8 mouse cellular contexts compared by ENCODE assay signal in genomic region chr4:46305436-46305835, GRCm38 (mm10). TPM values are rescaled to one million over a fixed set of nuclear protein-coding genes. Genes with fewer than 3 reads are reported as not detected.
DNase-seq lines count a peak whose midpoint lies in the region; ATAC-seq and TF ChIP-seq lines count a peak whose summit lies in the region.

No protein-coding gene starts in this region.

- peaks cover 58% of the 10 kb centered on the region for H3K27me3 ChIP-seq in megakaryocyte, embryonic 14.5 days (replicated peaks)
- no peaks in the 10 kb centered on the region; the same call in 1 of the 2 replicates for H3K27me3 ChIP-seq in hindbrain, embryonic 16.5 days (replicated peaks; ENCODE audit: control insufficient read depth, insufficient read depth, low read length)
- H3K27me3 ChIP-seq in myocyte (ENCODE audit: control insufficient read depth, insufficient read depth, insufficient read length): no peaks in the 10 kb centered on the region

- WGBS in hindbrain, embryonic 16.5 days: 22% methylated on average over 7 of the region's 7 CpGs

- H3K4me3 ChIP-seq in megakaryocyte, embryonic 14.5 days (replicated peaks): peak overlapping the region; percentile 92
- peak overlapping the region; percentile 83 for H3K4me3 ChIP-seq in hindbrain, embryonic 16.5 days (ENCODE audit: low read length)
- H3K4me3 ChIP-seq in myocyte: peak overlapping the region; percentile 24

- H3K9ac ChIP-seq in hindbrain, embryonic 16.5 days (ENCODE audit: low read depth, low read length): peak overlapping the region; percentile 96

- ATAC-seq in megakaryocyte, adult 5-6 weeks (ENCODE audit: poor library complexity, severe bottlenecking): no peak
- ATAC-seq in hindbrain, embryonic 16.5 days: no peak
- no peak for ATAC-seq in inflammation-experienced regulatory T-cells, adult 6 months
- ATAC-seq in activated CD4-positive, CD25-positive, alpha-beta regulatory T cell, adult 4 months: no peak

- no peaks in the 10 kb centered on the region for H3K36me3 ChIP-seq in megakaryocyte, embryonic 14.5 days (replicated peaks; ENCODE audit: low read length)
- no peaks in the 10 kb centered on the region for H3K36me3 ChIP-seq in hindbrain, embryonic 16.5 days (ENCODE audit: control insufficient read depth, insufficient read depth, low read length)
- H3K36me3 ChIP-seq in myocyte (ENCODE audit: control insufficient read depth, insufficient read depth): no peaks in the 10 kb centered on the region

- TF ChIP-seq POLR2A in myocyte (IDR thresholded peaks at IDR 0.05; ENCODE audit: insufficient read length, low read depth): no peak

- peak overlapping the region; percentile 76 for H3K4me2 ChIP-seq in hindbrain, embryonic 16.5 days (ENCODE audit: low read length)
- peak overlapping the region; percentile 72 for H3K4me2 ChIP-seq in myocyte (ENCODE audit: low read depth)

- peak overlapping the region; percentile 84; the same call in 1 of the 2 replicates for H3K27ac ChIP-seq in hindbrain, embryonic 16.5 days (ENCODE audit: low read depth, low read length)

- DNase-seq in embryo, embryonic 10.5 days (ENCODE audit: low spot score): peak; percentile 24
- DNase-seq in embryo, embryonic 10 days (ENCODE audit: low spot score): no peak

- H3ac ChIP-seq in myocyte (ENCODE audit: control insufficient read depth, insufficient read length): peak overlapping the region; percentile 43

- H3K79me2 ChIP-seq in myocyte (ENCODE audit: control insufficient read depth, insufficient read depth): no peaks in the 10 kb centered on the region

- H3K4me1 ChIP-seq in megakaryocyte, embryonic 14.5 days: peaks cover 38% of the 10 kb centered on the region
- H3K4me1 ChIP-seq in hindbrain, embryonic 16.5 days (ENCODE audit: control insufficient read depth, insufficient read depth, low read depth, low read length): peaks cover 8% of the 10 kb centered on the region

- no peaks in the 10 kb centered on the region for H3K9me3 ChIP-seq in megakaryocyte, embryonic 14.5 days
- H3K9me3 ChIP-seq in hindbrain, embryonic 16.5 days (ENCODE audit: control insufficient read depth, low read length): no peaks in the 10 kb centered on the region

TF ChIP-seq in myocyte, 11 proteins besides CTCF, POLR2A, EP300 and RAD21:
- TF ChIP-seq CEBPB (IDR thresholded peaks at IDR 0.05; ENCODE audit: insufficient read depth, poor library complexity, severe bottlenecking) (no peak), REST (IDR thresholded peaks at IDR 0.05; ENCODE audit: insufficient read depth, insufficient read length) (no peak), MAX (IDR thresholded peaks at IDR 0.05; ENCODE audit: low read depth) (no peak)

RNA-seq across cellular contexts. Expression of gene Foxe1, which starts 38.0 kb away (rescaled TPM):
- polyA plus RNA-seq in megakaryocyte, embryonic 14.5 days (2012; ENCODE audit: insufficient read depth, low replicate concordance): not detected in 2 replicates
- 0.11 TPM in 1 of 2 replicates, not detected in the other for total RNA-seq in megakaryocyte, adult 5-6 weeks (2015)
- not detected in 2 replicates for total RNA-seq in megakaryocyte, adult 5-6 weeks (2017)
- polyA plus RNA-seq in hindbrain, embryonic 16.5 days (2015; fragmentation: Nextera tagmentation; extraction: Ambion mirVana): not detected in 2 replicates
- not detected for polyA plus RNA-seq in myocyte (2012; fragmentation: generic; extraction: Trizol)
- polyA plus RNA-seq in inflammation-experienced regulatory T-cells, adult 6 months (2017; shearing (Covaris generic)): not detected
- polyA plus RNA-seq in activated CD4-positive, CD25-positive, alpha-beta regulatory T cell, adult 4 months (2017; shearing (Covaris generic)): not detected

Comparison
In these comparisons a context has a peak if more than half of its experiments do, and no peak if none do; other contexts are left out.
1. H3K4me3 ChIP-seq: peak in every context shown above with its lines; median percentile 92 in megakaryocyte, embryonic 14.5 days; 83 in hindbrain, embryonic 16.5 days; 24 in myocyte.